Mouse (Mus musculus) cerebellum, adult 18-20 months (tissue): Measurements from ENCODE around the gene Mbtps1.

ENCODE experiments used
- DNase-seq, 2 experiments: peaks; one replicate each; pipeline ENCODE4 v3.0.0; 2021

Gene Mbtps1

DNA sequence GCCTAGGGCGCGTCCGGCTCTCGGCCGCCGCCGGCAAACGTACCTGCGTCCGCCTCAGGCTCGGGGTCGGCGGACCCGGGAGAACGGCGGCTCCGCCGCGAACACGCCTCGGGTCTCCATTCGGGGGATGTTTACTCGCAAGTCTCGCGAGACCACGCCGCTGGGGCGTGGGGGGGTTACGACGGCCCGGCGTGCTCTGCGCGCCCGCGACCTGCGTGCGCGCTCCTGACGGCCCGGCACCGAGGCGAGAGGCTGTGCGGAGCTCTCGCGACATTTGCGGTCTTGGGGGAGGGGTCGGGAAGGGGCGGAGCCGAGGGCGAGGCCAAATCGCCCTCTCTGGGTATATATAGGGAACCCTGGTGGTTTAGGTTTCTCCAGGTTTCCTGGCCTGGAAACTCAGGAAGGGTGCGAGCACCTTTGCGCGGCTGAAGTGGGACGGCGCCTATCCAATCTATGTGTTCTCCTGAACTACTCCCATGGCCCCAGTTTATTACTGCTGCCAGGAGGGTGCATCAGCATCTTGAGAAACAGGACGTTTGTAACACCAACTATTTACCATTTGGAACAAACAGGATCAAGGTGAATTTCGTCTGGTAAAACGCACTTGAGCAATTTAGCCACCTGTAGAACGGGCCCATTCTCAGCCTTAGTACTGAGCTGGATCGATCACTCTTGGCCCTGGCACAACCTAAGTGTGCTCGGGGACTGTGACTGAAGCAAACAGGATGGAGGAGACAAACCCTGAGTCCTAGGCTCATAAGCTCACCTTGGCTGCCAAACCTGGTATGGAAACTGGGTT, at the start of gene Mbtps1:
TSS of gene Mbtps1 (minus strand) at position 133 of the 799 bp plus-strand sequence.
- DNase-seq, result peak; percentile 95 to 99

DNA sequence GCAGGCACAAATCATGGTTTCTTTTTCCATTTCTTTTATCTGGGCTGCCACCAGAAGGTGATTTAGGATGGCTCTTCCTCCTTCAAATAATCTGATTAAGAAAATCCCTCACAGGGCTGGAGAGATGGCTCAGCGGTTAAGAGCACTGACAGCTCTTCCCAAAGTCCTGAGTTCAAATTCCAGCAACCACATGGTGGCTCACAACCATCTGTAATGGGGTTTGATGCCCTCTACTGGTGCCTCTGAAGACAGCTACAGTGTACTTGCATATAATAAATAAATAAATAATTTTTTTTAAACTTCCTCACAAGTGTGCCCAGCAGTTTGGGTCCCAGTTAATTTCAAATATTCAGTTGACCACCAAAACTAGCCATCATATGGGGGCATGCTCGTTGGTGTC, 47.7 kb upstream of the Mbtps1 start:
- DNase-seq, result no peak

DNA sequence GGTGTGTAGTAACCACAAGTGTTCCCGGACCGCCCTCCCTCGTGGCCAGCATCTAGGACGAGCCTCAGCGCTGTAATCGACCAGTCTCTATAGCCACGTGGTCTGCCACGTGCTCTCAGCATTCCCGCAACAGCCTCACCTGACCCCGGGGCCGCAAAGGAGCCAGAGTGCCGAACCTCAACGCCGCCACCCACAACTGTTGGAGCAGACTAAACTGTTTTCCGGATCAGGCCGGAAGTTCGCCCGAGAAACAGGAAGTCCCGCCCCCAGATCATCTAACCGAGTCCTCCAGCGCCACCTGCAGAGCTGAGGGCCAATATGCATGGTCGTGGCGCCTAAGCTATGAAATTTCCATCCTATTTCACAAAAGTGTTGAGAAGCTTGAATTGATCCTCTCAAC, 46.5 kb upstream of the Mbtps1 start, which contains the start of gene Taf1c:
TSS of gene Taf1c (minus strand) at position 227 of the 400 bp plus-strand sequence.
- peak; percentile 94 to 96 for DNase-seq

DNA sequence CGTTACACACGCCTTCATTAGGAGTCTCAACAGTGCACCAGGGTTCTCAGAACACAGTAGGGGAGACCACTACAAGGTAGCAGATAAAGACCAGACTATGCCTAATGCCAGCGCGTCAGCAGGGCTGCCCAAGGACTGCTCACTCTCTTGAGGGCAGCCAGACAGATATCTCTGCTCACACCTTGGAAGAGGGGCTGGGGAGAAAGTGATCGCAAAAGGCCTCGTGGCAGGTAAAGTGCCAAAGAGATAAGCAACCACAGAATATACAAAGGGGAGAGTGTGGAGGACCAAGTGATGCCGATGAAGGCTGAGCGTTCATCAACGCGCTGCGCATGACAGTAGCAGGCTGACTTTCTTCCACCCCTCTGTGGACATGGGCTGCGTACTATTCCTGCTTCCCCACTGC, 45.9 kb upstream of the Mbtps1 start:
- no peak for DNase-seq

DNA sequence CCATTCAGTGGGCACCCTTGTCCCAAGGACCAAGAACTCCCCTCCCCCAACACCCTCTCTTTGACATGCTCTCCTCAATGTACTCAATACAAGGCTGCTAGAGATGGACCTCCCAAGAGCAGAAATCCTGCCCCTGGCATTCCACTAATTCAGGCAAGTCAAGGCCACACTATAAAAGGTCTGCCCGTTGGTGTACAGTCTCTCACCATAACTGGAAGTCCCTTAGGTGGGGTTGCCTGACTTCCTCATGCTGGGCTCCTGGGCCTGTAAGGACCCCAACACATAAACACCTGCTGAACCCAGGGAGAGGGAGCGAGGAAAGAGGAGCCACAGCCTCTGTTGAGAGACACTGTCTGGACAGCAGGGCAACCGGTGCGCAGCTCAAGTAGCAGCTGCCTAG, 45.2 kb upstream of the Mbtps1 start:
- DNase-seq, result no peak

DNA sequence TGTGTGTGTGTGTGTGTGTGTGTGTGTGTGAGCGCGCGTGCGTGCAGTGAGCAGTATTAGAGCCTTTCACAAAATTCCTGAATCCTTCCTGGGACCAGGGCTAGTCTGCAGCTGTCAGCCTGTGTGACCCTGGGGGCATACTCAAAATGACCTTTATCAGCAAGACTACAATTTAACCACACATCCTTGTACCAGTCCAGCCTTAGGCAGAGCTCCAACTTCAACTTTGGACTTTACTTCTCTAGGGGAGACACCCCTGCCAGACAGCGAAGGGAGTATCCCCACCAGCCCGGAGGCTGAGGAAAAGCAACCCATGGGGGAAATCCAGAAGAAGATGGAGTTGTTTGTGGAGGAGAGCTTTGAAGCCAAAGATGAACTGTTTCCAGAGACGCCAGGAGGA, 32.9 kb upstream of the Mbtps1 start:
- no peak for DNase-seq

DNA sequence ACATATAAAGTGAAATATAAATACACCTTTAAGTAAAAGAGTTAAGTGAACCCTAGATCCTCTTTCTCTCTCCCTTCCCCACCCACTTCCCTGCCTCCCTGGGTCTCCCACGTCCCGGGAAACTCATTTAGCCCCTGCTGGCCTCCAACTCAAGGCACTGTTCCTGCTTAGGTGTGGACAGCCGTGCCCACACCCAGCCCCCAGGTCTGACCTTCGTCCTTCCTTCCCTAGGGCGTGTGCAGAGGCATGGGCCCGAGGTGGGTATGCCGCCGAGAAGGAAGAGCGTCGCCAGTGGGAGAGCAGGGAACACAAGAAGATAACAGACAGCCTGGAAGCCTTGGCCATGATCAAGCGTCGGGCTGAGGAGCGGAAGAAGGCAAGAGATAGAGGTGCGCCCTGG, 31.8 kb upstream of the Mbtps1 start:
- no peak for DNase-seq

DNA sequence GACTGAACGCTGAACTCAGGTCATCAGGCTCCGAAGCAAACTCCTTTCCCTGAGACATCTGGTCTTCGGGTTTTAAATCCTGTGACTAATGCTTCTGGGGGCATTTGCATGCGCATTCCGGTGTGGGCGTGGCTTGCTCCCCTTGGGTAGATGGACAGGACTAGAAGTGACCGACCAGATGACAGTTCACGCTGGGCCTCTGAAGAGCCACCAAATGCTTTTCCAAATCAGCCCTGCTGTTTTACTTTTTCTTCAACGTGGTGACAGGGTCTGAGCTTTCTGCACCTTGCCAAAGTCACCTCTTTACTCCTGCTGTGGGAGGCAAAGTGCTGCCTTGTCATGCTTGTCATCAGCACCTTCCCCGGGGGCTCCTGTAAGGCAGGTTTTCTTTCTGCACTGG, 30.3 kb upstream of the Mbtps1 start:
- no peak for DNase-seq

DNA sequence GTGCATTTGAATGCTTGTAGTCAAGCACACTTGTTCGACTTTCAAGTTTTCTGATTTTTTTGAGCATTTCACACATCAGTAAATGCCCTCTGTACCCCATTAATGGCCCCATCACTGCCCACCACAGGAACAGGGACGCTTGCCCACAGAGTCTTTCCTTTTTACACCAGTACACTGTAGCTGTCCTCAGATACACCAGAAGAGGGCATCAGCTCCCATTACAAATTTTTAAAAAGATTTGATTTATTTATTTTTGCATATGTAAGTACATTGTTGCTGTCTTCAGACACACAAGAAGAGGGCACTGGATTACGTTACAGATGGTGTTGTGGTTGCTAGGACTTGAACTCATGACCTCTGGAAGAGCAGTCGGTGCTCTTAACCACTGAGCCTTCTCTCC, 29.8 kb upstream of the Mbtps1 start:
- no peak for DNase-seq

DNA sequence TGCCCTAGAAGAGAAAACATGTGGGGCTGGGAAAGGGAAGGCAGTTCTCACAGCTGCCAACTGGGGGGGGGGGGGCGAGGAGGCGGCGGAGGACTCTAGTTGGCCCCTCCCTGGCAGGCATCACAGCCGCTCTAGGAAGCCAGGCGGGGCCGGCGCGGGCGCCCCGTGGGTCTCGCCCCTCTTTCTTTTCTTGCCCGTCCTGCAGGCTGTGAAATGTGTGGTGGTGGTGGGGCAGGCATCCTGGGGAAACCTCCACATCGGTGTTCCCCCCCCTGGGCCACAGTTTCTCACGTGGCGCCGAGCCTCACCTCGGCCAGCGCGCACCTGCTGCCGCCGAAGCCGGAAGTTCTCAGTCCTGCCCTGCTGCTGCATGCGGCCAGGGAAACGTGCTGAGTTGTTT, 27.4 kb upstream of the Mbtps1 start:
- no peak for DNase-seq

DNA sequence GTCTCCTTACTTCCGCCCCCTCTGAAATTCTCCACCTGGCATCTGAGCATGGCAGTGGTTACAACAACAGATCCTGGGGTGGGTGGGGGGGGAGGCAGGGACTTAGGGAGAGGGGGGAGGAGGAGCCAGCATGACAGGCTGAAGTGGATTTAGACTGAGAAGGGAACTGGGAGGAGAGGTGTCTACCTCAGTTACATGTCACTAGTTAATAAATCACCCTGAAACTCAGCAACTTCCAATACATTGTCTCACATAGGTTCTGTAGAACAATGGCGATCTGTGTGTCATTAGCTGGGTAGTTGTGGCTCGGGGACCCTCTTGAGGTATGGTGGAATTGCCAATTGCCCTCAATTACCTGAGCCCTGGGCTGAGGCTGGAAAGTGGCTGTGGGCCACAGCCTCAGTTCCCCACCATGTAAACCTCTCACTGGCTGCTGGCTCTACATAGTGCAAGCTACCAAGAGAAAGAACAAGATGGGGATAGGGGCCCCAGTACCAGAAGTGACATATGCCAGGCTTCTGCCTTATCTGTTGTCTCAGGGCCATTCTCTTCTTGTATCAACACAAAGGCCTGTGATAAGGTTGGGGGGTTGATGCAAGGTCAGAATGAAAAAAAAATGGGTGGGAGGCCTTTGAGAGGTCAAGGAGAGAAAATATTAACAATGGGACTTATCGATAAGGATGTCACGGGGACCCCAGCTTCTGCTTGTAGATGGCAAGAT, 22.1 kb upstream of the Mbtps1 start:
- DNase-seq, result no peak

DNA sequence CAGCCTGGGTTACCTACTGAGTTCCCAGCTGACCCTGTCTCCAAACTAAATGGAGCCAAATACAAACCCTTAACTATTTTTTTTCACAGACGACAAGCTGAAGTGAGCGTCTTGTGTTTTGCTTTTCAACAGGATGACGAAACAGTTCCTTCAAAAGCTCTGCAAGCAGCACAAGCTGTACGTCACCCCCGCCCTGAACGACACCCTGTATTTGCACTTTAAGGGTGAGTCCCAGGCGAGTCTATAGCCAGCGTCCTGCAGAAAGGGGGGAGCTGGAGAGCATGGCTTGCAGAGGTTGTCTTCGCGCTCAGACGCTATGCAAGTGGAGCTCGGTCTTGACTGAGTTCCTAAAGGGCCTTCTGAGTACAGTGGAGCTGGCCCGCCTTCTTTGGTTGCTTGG, 20.6 kb upstream of the Mbtps1 start:
- DNase-seq, result no peak

DNA sequence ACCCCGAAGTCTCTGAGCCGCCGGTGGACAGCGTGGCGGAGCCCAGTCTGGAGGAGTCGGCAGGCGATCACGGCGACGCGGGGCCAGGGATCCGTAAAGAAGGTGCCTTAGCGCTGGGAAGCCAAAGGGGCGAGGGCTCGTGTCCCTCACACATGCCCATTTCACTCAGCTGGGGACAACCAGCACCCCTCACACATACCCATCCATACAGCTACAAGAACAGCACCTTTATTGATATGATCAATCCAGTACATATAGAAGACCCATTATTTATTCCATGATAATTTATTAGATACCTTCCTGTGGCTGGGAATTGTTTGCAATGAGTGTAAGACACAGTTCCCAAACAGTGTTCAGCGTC, 16.8 kb upstream of the Mbtps1 start:
- DNase-seq, result no peak

DNA sequence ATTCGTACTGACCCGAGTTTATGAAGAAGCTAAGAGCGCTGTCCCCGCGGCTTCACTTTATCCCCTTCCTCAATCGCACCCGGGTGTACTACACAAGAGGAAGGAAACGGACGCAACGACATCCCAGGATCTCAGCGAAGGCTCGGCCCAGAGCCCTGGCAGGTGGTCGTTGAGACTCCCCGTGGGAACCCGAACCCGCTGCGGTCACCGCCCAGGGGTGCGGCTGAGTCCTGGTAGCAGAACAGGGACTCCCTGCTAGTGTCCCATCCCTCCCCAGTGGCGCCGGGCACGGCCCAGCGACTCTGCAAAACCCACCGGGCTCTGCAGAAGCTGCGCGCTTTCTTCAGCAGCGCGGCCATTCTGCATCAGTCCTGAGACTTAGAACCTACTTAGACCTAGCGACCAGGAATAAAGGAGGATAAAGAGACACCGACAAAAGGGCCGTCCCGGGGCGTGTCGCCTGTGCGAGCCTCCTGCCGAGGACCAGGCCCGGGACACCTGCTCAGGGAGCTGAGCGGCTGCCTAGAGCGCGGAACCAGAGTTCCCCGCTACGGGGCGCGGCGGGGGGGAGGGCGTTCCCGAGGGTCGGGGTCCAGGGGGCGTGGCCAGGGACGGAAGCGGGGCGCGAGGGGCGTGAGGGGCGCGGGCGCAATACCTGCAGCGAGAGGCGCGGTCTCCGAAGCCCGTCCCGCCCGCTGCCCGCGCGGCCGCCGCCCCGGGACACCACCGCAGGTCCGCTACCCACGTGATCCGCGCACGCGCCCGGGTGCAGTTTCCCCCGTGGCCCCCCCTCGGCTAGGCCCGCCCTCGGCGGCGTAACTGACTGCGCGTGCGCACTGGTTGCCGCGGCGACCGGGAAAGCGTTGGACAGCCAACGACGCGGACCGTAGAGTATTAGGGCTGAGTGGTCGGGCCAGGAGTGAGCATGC, 16.2 kb upstream of the Mbtps1 start, which contains the start of the genes Hsdl1 and Dnaaf1:
TSS of gene Hsdl1 (minus strand) at position 747 of the 929 bp plus-strand sequence.
TSS of gene Dnaaf1 (plus strand) at position 799 of the 929 bp plus-strand sequence.
- peak; percentile 95 to 99 for DNase-seq

DNA sequence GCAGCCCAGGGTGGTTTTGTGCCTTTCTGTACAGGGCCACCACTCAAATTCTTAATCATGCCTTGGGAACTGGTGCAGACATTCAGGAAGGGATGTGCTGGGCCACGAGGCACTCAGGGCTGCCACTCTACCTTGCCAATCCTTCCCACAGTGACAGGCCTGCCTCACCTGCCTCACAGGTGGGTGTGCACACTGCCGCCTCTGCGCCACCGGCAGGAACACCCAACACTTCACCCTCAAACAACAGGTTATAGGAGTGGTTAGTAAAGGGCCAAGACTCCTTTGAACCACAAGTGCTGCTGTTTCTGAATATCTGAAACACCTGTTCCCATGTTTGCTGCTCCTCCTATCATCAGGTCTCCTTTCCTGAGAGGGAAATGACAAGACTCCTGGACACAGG, 13.9 kb upstream of the Mbtps1 start:
- no peak for DNase-seq

DNA sequence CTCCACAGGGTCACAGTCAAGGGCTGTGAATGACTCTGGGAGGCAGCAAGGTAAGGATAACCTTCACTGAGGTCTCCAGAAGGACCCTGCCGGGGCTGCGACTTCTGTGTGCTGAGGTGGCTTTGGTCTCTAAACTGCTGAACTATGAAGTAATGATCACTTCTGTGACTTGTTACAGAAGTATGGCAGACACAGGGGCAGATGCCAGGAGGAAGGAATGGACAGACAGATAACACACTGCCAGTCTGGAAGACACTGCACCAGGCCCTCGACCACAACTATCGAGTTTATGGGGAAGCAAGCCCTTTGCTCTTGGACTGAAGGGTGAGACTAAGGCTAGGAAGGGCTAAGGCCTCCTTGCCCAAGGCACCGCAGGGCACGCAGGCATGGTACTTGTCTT, 12.6 kb upstream of the Mbtps1 start:
- no peak for DNase-seq

DNA sequence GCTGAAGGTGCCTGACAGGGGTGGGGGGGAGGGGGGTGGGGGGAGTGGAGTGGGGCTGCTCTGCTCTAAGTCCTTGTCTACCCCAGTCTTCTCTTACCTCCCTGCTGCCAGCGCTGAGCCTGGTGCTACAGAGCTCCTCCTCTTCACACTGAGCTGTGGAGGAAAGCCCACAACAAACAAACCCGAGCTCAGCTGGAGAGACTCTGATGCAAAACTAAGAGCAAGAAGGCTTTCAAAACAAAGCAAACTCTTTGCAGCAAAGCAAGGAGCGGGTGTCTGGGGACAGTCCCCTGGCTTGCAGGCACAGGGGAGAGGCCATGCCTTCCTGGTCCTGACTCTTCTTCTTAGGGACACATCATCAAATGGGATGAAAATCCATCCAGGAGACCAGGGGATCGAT, 11.3 kb upstream of the Mbtps1 start:
- no peak for DNase-seq

DNA sequence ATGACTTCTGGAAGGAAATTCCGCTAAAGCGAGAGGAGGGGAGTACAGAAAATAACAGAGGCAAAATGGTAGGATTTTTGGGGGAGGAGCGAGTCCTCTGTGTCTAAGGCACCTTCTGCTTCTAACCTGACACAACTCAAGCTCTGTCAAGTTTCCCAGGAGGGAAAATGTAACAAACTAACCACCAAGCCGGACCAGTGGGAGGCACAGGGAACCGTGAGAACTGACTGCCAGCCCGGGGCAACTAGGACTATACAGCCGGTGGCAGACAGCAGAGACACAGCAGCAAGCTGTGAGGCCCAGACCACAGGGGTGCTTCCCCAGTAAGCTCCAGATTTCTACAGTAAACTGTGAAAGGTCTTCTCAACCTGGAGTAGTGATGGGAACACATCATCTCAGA, 10.4 kb upstream of the Mbtps1 start:
- no peak for DNase-seq

DNA sequence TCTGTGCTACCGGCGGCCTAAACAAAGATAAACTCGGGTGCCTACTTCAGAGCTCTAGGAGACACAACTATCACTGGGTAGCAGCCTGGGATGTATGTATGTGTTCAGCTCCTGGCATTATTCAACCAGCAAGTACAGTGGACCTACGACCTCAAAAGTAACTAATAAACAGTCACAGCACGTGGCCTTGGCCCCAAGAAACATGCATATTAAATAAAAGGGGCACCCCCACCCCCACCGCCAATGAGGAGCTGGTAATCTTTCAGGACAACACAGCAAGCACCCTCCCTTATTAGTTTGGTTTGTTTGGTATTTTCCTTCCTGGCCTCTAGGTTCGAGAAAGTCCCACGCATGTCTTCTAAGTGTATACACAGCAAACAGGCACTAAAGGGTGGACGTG, 9.7 kb upstream of the Mbtps1 start:
- DNase-seq, result no peak

DNA sequence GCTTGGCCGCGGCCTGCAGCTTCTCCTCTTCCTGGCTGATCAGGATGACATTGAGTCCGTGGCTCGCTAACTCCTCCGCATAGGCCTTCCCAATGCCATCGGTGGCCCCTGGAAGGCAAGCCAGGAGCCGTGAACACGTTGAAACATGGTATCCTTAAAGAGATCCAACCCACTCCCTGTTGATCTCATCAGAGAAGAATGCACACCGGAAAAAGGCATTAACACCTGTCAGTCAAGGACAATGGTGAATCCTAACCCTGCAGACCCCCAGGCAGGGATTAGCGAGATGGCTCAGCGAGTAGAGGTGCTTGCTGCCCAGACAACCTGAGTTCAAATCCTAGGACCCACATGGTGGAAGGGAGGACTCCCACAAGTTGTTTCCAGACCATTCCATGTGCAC, 7.8 kb upstream of the Mbtps1 start:
- no peak for DNase-seq

DNA sequence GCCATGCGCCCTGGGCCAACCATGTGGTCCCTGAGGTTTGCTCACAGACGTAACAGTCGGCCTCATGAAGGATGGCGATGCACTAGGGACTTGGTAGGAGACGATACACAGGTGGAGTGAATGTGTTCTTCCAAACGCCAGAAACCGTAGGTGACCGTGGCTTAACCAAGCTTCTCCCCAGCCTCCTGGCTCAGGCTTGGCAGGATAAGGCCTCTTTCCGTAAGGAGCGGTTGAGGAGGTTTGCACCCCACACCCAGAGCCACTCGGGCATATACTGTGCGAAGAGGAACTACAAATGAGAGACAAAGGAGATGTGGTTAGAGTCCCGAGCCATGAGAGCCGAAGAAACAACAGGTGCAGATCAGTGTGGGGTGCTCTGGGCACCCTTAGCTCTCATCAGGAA, 5.3 kb upstream of the Mbtps1 start:
- DNase-seq, result peak; percentile 28 to 31

DNA sequence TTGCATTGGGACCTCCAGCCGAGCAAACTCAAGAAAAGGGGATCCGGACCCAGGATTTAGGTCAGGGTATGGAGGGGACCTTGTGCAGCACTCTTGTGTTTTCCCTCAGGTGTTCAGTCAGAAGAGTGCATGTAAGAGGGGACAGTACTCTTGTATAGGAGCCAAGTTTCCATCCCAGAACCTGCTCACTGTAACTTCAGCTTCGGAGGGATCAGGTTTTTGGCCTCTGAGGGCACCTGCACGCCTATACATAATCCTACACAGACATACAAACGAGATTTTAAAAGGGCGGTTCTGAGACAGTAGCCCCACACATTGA, 826 bp upstream of the Mbtps1 start:
- no peak for DNase-seq
